Mouse (Mus musculus) midbrain, embryonic 14.5 days (tissue): ENCODE measurements around the gene Surf1. TPM values are rescaled to one million over a fixed set of nuclear protein-coding genes. Genes with fewer than 3 reads are reported as not detected.

ENCODE experiments used
- ATAC-seq: fragments of 200-750 bp; cut with Nextera tagmentation; 2 replicates; pipeline ENCODE4 v1.8.0; 2017; ENCODE audit warnings: moderate number of reproducible peaks, moderate library complexity; ENCODE audit not compliant: low FRiP score, low TSS enrichment
- DNase-seq: peaks from one replicate; pipeline ENCODE4 v3.0.0-alpha.2; 2015
- H3K27ac ChIP-seq: fragments of 300-500 bp; sonication (generic); replicated peaks from 2 replicates; pipeline ENCODE4 v1.5.1; 2014; ENCODE audit warnings: mild to moderate bottlenecking, low read depth, low read length, moderate library complexity
- H3K27me3 ChIP-seq: fragments of 300-500 bp; sonication (generic); 2 replicates; pipeline ENCODE4 v1.6.1; 2014; ENCODE audit warnings: low read length, control low read depth, mixed read lengths; ENCODE audit not compliant: control insufficient read depth, insufficient read depth
- H3K36me3 ChIP-seq: fragments of 300-500 bp; sonication (generic); 2 replicates; pipeline ENCODE4 v1.6.1; 2014; ENCODE audit warnings: low read length, control low read depth; ENCODE audit not compliant: control insufficient read depth, insufficient read depth
- H3K4me1 ChIP-seq: fragments of 300-500 bp; sonication (generic); 2 replicates; pipeline ENCODE4 v1.6.1; 2014; ENCODE audit warnings: mild to moderate bottlenecking, antibody characterized with exemption, low read length, control low read depth; ENCODE audit not compliant: control insufficient read depth, insufficient read depth
- H3K4me2 ChIP-seq: fragments of 300-500 bp; sonication (generic); 2 replicates; pipeline ENCODE4 v1.6.1; 2014; ENCODE audit warnings: mild to moderate bottlenecking, low read length, moderate library complexity
- H3K4me3 ChIP-seq: fragments of 300-500 bp; sonication (generic); replicated peaks from 2 replicates; pipeline ENCODE4 v1.5.1; 2014; ENCODE audit warnings: low read depth, low read length
- H3K9ac ChIP-seq: fragments of 300-500 bp; sonication (generic); replicated peaks from 2 replicates; pipeline ENCODE4 v1.6.1; 2014; ENCODE audit warnings: mild to moderate bottlenecking, low read length, moderate library complexity
- H3K9me3 ChIP-seq: fragments of 300-500 bp; sonication (generic); 2 replicates; pipeline ENCODE4 v1.6.1; 2016; ENCODE audit warnings: low read length, control low read depth, mixed read lengths; ENCODE audit not compliant: control insufficient read depth
- WGBS: fragments of 180-500 bp; shearing (Covaris S2); extraction: QIAGEN DNeasy Blood & Tissue Kit; methylation state at CpG from one replicate; pipeline ENCODE4 v1.1.7; 2014; 5-methylcytosine and 5-hydroxymethylcytosine counted together
- polyA plus RNA-seq: library from polyadenylated mRNA; unstranded; fragments of >200 nt; fragmentation: Nextera tagmentation; extraction: Ambion mirVana; gene quantifications from 2 replicates; pipeline ENCODE4 v1.2.1, GENCODE M21; 2014

Surf1 gene
- polyA plus RNA-seq, 1 experiment from 2014 or later: 69.4 TPM

GRCm38 (mm10) chr2:26932473-26933303 is 16.4 kb upstream of the Surf1 start:
- Histone ChIP-seq H3K4me3 (peak overlapping the region; percentile 91), H3K4me1 (peaks cover 17% of the 10 kb centered on the region), H3K27me3 (no peaks in the 10 kb centered on the region), H3K36me3 (peaks cover 28% of the 10 kb centered on the region), H3K9me3 (no peaks in the 10 kb centered on the region), H3K4me2 (peak overlapping the region; percentile 94), H3K27ac (peak overlapping the region; percentile 78), H3K9ac (peak overlapping the region; percentile 98)
- ATAC-seq: peak; percentile 49
- peak; percentile 19 for DNase-seq
- WGBS: 2% methylated on average over 49 of the region's 49 CpGs

GRCm38 (mm10) chr2:26930390-26930789 is 14.1 kb upstream of the Surf1 start:
- H3K4me1 ChIP-seq: peaks cover 17% of the 10 kb centered on the region
- no peaks in the 10 kb centered on the region for H3K27me3 ChIP-seq
- peak; percentile 75 for DNase-seq
- peaks cover 49% of the 10 kb centered on the region for H3K36me3 ChIP-seq
- no peak overlapping the region for H3K27ac ChIP-seq
- H3K9ac ChIP-seq: no peak overlapping the region
- WGBS: 24% methylated on average over 1 of the region's 1 CpGs
- H3K9me3 ChIP-seq: no peaks in the 10 kb centered on the region
- H3K4me2 ChIP-seq: no peak overlapping the region
- ATAC-seq: no peak
- H3K4me3 ChIP-seq: no peak overlapping the region

DNA sequence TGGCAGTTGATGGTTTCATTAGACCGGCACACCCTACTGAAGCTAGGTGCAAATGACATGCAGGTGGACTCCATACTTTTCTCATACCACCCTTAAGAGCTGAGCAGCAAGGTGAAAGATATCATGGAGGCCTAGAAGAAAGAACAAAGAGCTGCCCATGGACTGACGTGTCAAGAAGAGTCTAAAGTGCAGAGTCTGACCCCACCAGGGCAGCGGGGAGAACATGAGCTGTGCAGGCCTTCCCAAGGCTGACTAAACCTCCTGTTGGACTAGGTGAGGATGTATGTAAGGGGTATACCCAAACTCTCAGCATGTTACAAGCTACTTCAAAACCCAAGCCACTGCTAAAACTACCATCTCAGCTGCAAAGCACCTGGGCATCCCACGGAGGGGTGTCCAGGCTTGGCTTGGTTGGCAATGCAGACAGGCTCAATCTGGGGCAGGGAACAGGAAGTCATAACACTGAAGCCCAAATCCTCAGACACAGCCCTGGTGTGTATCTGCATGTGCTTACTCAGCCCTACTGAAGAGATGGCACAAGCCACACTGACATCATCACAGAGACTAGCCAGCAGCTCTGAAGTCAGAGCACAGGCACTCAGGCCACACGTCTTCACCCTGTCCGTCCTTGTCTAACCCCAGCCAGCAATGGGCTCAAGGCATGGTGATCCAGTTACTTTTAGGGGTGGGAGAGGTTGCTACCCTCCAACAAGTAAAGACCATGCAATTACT is 11.6 kb upstream of the Surf1 start:
- H3K4me2 ChIP-seq: no peak overlapping the region
- H3K4me3 ChIP-seq: no peak overlapping the region
- ATAC-seq (no peak), DNase-seq (no peak)
- H3K9me3 ChIP-seq: no peaks in the 10 kb centered on the region
- H3K36me3 ChIP-seq: peaks cover 74% of the 10 kb centered on the region
- H3K27ac ChIP-seq: no peak overlapping the region
- WGBS: 93% methylated on average over 6 of the region's 6 CpGs
- H3K27me3 ChIP-seq: no peaks in the 10 kb centered on the region
- H3K9ac ChIP-seq: no peak overlapping the region
- H3K4me1 ChIP-seq: peaks cover 17% of the 10 kb centered on the region

- DNase-seq: no peak
- Histone ChIP-seq H3K27ac (no peak overlapping the region), H3K4me1 (peaks cover 14% of the 10 kb centered on the region), H3K9me3 (no peaks in the 10 kb centered on the region), H3K9ac (no peak overlapping the region), H3K36me3 (peaks cover 86% of the 10 kb centered on the region), H3K4me2 (no peak overlapping the region), H3K27me3 (no peaks in the 10 kb centered on the region), H3K4me3 (no peak overlapping the region)
- ATAC-seq: no peak
- WGBS: 85% methylated on average over 9 of the region's 9 CpGs
Observed at GRCm38 (mm10) chr2:26921784-26922183, 5.5 kb upstream of the Surf1 start.

DNA sequence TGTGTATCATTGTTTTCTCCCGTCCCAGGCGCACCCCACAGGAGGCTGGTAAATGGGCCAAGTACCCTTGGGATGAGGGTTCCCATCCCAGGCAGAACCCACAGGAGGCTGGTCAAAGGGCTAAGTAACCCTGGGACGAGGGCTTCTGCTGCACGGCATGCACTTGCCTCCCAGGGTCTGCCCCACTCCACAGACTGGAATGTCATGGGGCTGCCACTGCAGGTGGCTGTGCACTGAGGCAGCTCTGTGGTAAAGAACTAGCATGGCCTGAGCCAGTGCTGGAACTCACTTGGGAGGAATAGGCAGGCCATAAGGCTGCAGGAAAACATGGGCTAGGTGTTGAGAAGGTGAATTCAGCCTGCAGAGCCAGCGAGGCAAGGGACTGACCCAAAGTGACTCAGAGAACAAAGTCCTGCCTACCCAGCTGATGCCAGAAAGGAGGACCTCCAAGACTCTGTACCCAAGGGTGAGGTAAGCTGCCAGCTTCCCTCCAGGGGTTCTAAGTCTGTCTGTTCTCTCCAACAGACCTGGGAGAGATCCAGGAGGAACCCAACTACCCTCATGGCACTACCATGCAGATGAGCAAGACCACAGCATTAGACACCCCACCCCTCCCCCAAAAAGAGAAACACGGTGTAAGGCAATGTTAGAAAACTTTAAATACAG is 4.0 kb upstream of the Surf1 start:
- H3K9ac ChIP-seq: no peak overlapping the region
- peaks cover 20% of the 10 kb centered on the region for H3K4me1 ChIP-seq
- peaks cover 74% of the 10 kb centered on the region for H3K36me3 ChIP-seq
- 89% methylated on average over 6 of the region's 6 CpGs for WGBS
- H3K9me3 ChIP-seq: no peaks in the 10 kb centered on the region
- DNase-seq: no peak
- no peaks in the 10 kb centered on the region for H3K27me3 ChIP-seq
- no peak overlapping the region for H3K27ac ChIP-seq
- no peak overlapping the region for H3K4me2 ChIP-seq
- ATAC-seq: no peak
- H3K4me3 ChIP-seq: no peak overlapping the region

- H3K36me3 ChIP-seq: peaks cover 67% of the 10 kb centered on the region
- DNase-seq: no peak
- H3K4me2 ChIP-seq: no peak overlapping the region
- WGBS: 94% methylated on average over 3 of the region's 3 CpGs
- ATAC-seq: no peak
- H3K27me3 ChIP-seq: no peaks in the 10 kb centered on the region
- H3K9me3 ChIP-seq: no peaks in the 10 kb centered on the region
- H3K27ac ChIP-seq: no peak overlapping the region
- peaks cover 22% of the 10 kb centered on the region for H3K4me1 ChIP-seq
- H3K9ac ChIP-seq: no peak overlapping the region
- no peak overlapping the region for H3K4me3 ChIP-seq
Observed at GRCm38 (mm10) chr2:26919684-26920083, 3.4 kb upstream of the Surf1 start.

- no peaks in the 10 kb centered on the region for H3K9me3 ChIP-seq
- peak overlapping the region; percentile 98 for H3K4me2 ChIP-seq
- no peaks in the 10 kb centered on the region for H3K27me3 ChIP-seq
- 4% methylated on average over 13 of the region's 13 CpGs for WGBS
- H3K9ac ChIP-seq: peak overlapping the region; percentile 74
- ATAC-seq (0 out of 2 replicates have a peak, but pooled peaks have one; percentile 3), DNase-seq (no peak)
- H3K4me1 ChIP-seq: peaks cover 28% of the 10 kb centered on the region
- H3K36me3 ChIP-seq: peaks cover 67% of the 10 kb centered on the region
- H3K27ac ChIP-seq: peak overlapping the region; percentile 83
- peak overlapping the region; percentile 73 for H3K4me3 ChIP-seq
Observed at GRCm38 (mm10) chr2:26916738-26917137, 408 bp upstream of the Surf1 start.

DNA sequence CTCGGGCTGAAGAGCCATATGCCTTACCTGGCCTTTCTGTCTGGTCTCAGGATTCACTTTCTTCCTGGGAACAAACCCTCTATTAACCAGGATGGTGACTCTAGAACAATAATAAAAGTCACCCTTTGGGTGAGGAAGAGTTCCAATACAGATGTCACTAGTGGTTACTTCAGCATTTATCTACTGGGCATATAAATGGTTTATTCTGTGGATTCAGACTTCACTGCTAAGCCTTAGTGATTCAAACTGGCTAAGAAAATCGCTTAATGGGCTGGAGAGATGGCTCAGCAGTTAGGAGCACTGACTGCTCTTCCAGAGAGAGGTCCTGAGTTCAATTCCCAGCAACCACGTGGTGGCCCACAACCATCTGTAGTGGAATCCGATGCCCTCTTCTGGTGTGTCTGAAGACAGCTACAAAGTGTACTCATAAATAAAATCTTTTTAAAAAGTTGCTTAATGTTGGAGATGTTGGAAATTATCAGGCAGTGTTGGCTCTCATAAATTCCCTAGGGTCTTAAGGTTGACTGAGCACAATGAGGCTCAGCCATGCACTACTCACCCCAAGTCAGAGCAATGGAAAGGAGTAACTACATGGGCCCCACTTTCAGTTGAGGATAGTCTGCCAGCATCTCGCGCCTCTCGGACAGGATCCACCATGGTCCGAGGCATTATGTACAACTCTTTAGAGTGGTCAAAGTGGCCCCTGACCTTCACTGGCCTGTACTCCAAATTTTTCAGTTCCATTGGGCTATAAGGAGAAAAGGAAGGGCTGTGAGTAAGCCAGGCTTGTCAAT is 2.0 kb downstream of the Surf1 start:
- DNase-seq: no peak
- Histone ChIP-seq H3K4me1 (peaks cover 36% of the 10 kb centered on the region), H3K9ac (no peak overlapping the region), H3K27ac (no peak overlapping the region), H3K27me3 (no peaks in the 10 kb centered on the region), H3K4me2 (no peak overlapping the region; the same call in 1 of the 2 replicates), H3K9me3 (no peaks in the 10 kb centered on the region), H3K36me3 (peaks cover 43% of the 10 kb centered on the region), H3K4me3 (no peak overlapping the region)
- ATAC-seq: no peak
- 62% methylated on average over 8 of the region's 8 CpGs for WGBS
